Mouse (Mus musculus): ENCODE measurements around the gene Lkaaear1.

Gene Lkaaear1

DNA sequence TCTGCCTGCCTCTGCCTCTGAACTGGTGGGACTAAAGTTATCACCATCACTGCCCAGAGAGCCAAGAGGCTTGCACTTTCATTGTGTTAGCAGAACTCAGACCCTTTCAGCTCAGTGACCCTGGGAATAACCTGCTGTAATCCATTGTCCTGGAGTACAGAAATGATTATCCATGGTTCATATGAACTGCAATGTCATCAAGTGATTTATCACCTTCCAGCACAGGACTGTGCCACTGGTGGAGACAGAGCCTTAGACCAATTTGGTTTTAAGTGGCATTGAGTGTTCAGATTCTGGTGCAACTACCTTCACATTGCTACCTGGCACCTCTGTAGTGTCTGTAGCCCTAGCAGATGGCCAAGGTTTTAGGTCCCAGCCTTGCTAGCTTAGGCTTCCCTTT lies 45.2 kb downstream of the Lkaaear1 start:
- no peak for DNase-seq (ENCODE audit: low read depth, low spot score)
- Histone ChIP-seq H3K36me3 (ENCODE audit: control insufficient read depth, insufficient read depth, low read length, poor library complexity, severe bottlenecking) (peaks cover 14% of the 10 kb centered on the region), H3K27me3 (ENCODE audit: control insufficient read depth, insufficient read depth, low read length, poor library complexity, severe bottlenecking) (no peaks in the 10 kb centered on the region)

DNA sequence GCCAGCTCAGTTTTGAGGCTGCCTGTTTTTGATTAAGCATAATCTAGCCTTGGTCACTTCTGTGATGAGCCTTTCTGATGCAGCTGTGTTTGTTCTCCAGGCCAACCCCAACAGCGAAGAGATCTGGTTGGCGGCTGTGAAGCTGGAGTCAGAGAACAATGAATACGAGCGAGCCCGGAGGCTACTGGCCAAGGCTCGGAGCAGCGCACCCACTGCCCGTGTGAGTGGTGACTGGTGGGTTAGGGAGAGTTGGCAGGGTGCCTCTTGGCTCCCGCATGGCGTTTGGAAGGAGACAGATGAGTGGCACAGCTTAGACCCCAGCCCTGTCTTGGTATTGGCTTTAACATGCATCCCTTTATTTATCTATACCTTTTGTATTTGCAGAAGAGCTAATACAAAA lies 49.3 kb downstream of the Lkaaear1 start:
- H3K27me3 ChIP-seq (ENCODE audit: control insufficient read depth, insufficient read depth, low read length, poor library complexity, severe bottlenecking), result no peaks in the 10 kb centered on the region
- DNase-seq (ENCODE audit: low read depth, low spot score), result no peak
- peaks cover 26% of the 10 kb centered on the region for H3K36me3 ChIP-seq (ENCODE audit: control insufficient read depth, insufficient read depth, low read length, poor library complexity, severe bottlenecking)

Measured in splenic B cell, adult 2 months (primary cell).